Mouse (Mus musculus): Measurements from ENCODE around the gene Shc2.

GRCm38 (mm10) chr10:79680606-79681495 lies 43.1 kb upstream of the Shc2 start:
- TF ChIP-seq CTCF (IDR thresholded peaks at IDR 0.05; ENCODE audit: borderline replicate concordance, insufficient read depth, low read length) (no peak), POLR2A (IDR thresholded peaks at IDR 0.05; ENCODE audit: low read depth, low read length) (0 out of 2 replicates have a peak, but pooled peaks have one; percentile 21)

Measured in embryonic fibroblast, embryonic 13.5 days (primary cell).